Mouse (Mus musculus) lung, postnatal 4 days (tissue): ENCODE data around the gene Gm49373.
"Not testable (repeated sequence)": the region's sequence is repeated elsewhere in the genome, so short reads cannot be mapped to it uniquely, and the experiment has no call there.

Experiments used
- DNase-seq, 2 experiments: peaks; one replicate each; pipeline ENCODE4 v3.0.0; 2021

Gm49373 gene

DNA sequence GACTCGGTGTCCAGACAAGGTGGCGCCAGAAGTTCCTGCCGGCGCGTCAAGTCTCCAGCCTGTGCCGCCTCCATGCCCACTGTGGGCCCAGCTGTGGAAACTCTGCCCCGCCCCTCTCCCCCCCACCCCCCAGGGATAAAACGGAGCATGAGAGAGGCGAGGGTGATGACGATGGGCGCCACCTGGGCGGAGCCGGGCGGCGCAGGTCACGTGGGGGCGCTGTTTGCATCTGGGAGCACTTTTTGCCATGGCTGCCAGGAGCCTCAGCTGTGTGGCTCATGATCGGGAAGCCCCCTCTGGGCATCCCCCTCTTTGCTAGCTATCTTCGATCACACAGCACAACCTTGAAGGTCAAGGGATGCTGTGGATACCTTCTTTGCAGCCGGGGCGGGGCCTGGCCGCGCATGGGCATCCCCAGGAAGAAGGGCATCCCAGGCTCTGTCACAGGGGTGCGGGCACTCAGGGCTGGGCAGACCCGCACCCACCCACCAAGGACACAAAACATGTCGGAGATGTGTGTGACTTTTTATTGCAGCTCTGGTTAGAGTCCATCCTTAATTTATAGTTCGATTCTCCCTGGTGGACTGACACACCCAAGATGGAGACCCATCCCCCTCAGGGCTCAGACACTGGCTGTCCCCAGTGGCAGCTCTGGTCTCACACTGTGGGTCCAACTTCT, 5.8 kb downstream of the Gm49373 start, which contains the start of gene Zglp1:
Zglp1 (minus strand) TSS at position 88 of the 679 bp plus-strand sequence.
- no peak for DNase-seq

DNA sequence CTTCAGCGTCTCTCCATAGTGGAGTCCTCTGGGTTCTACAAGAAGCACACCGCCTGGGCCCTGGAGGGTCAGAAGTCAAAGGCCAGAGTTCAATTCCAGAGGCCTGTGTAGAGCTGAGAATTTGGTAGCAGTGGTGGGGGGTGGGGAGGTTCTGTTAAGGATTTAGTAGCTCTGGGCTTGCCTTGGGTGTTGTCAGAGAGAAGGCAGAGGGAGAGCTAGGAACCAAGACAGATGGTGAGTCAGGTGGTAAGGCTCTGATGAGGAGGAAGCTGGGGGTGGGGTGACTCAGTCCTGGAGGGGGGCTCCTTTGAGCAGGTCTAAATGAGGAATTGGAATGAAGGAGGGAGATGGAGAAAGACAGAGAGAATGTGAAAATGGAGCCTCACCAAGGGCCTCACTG, 10.0 kb downstream of the Gm49373 start:
- no peak for DNase-seq

DNA sequence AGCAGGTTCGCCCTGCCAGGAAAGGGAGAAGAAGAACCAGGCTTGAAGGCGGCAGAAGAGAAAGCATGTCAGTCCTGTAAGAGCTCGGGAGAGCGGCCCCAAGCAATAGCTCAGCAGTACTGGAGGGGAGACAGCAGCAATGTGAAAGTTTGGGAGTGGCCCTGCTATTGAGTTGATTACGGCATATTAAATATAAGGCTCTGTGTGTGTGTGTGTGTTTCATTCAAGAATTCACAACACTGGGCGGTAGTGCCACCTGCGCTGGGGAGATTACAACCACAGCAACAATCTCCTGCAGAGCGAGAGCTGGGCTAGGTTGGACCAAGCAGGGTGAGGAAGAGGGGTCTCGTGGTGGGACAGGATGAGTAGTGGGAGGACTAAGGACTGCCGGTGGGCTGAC, 21.3 kb downstream of the Gm49373 start:
- DNase-seq, result no peak

DNA sequence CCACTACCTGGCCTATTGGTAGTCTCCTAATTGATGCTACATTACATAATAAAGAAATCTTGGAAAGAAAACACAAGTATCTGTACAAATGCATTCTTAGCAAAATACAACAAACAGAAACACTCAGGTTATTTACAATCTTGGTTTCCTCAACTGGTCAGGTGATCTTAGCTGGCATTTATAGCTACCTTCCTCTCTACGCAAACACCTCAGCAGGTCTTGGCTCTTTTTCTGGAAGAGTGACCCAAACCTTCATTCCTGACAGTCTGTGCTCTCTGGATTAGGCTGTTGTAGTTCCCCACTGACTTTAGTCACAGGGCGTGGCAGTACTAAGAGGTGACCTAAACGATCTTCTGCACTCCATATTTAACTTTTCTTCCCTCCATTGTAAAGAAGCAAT, 27.7 kb downstream of the Gm49373 start:
- DNase-seq, result no peak

DNA sequence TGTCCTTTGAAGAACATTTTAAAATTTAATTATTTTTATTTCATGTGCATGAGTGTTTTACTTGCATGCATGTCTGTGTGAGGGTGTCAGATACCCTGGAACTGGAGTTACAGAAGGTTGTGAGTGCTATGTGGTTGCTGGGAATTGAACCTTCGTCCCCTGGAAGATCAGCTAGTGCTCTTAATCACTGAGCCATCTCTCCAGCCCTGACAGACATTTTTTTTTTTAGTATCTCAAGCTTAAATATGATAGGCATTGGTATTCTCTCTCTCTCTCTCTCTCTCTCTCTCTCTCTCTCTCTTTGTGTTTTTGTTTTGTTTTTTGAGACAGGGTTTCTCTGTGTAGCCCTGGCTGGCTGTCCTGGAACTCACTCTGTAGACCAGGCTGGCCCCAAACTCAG, 28.1 kb downstream of the Gm49373 start:
- not testable (repeated sequence) for DNase-seq

DNA sequence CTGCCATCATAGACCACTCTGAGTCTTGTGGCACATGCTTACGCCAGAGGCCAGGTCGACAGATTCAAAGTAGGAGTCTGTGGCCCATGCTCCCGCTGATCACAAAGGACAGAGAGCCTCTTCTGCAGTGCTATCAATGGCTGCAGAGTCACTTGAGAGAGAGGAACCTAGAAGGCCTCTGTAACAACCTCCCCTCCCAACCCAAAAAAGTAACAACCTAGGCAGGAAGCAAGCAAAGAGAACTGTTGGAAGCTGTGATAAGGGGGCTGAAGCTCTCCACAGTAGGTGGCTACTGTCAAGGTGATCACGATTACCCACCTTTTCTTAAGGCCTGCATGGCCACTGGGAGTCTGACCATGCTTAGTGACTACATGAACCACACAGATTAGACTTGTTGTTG, 29.3 kb downstream of the Gm49373 start:
- no peak for DNase-seq

DNA sequence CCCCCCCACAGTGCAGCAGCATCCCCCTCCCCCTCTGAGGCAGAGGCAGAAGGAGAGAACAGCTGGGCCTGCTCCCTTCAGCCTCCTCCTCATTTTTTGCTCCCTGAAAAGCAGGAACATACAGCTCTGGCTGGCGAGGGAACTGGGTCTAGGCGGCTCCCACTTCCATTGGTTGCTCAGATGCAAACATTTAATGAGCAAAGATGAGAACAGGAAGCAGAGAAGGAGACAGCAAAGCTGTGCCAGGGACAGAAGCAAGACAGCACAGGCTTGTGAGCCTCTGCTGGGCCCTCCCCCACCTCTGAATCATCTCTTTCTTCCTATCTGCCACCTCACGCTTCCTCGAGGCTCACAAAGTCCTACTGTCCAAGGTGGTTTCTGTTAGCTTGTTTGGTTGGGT, 31.6 kb downstream of the Gm49373 start:
- DNase-seq, result no peak

DNA sequence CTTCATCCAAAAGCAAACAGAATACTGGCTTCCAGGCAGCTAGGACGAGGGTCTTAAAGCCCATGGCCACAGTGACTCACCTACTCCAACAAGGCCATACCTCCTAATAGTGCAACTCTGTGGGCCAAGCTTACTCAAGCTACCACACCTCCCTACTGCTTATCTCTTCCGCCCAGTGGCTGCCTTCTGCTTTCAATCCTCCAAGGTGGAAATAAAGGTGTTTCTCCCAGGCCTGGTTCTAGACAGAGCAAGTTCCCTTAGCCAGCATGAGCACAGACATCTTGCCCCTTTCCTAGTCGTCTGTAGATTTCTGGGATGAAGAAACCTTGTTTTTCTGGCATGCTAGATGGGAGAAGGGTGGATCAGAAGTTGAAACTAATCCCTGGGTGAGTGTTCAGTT, 33.1 kb downstream of the Gm49373 start:
- DNase-seq, result no peak

DNA sequence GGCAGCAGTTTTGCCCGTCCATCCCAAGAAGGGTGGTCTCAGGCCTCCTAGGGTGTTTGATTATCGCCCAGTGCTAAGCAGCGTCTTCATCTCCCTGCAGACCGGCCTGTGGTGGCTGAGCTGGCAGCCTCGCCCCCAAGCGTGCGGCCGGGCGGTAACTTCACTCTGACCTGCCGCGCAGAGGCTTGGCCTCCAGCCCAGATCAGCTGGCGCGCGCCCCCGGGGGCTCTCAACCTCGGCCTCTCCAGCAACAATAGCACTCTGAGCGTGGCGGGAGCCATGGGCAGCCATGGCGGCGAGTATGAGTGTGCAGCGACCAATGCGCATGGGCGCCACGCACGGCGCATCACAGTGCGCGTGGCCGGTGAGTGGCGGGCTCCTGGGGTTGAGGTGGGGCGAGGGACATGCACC, 35.4 kb downstream of the Gm49373 start:
- peak; percentile 73 to 84 for DNase-seq

DNA sequence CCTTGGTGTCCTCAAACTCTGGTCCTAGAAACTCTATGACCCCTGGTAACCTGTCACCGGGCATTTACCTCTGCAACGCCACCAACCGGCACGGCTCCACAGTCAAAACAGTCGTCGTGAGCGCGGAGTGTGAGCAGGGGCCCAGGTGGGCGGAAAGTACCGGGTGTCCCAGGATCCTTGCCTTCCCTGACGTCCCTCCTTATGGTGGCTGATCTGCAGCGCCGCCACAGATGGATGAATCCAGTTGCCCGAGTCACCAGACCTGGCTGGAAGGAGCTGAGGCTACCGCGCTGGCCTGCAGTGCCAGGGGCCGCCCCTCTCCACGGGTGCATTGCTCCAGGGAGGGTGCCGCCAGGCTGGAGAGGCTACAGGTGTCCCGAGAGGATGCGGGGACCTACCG, 36.2 kb downstream of the Gm49373 start:
- no peak for DNase-seq

DNA sequence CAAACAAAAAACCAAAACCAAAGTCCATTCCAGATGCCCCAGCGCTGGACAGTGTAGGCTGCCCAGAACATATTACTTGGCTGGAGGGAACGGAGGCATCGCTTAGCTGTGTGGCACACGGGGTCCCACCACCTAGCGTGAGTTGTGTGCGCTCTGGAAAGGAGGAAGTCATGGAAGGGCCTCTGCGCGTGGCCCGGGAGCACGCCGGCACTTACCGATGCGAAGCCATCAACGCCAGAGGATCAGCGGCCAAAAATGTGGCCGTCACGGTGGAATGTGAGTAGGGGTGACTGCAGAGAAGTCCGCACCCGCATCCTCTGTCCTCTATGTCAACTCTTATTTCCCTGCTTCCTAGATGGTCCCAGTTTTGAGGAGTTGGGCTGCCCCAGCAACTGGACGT, 36.7 kb downstream of the Gm49373 start:
- no peak for DNase-seq

DNA sequence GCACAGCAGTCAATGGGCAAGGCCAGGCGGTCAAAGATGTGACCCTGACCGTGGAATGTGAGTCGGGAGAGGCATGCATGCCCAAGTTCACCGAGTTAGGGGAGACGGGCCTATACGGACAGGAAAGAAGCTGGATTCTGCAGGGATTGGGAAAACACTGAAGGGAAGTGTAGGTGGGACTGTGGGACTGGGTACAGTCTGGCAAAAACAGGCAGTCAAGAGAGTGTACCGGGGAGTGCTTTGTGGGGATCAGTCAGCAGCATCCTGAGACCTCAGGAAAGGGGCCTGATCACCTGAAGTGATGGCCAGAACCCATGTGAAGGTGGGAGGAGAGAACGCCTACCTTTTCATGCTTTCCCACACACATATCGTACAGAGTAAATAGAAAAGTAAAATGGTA, 37.3 kb downstream of the Gm49373 start:
- DNase-seq, result no peak

DNA sequence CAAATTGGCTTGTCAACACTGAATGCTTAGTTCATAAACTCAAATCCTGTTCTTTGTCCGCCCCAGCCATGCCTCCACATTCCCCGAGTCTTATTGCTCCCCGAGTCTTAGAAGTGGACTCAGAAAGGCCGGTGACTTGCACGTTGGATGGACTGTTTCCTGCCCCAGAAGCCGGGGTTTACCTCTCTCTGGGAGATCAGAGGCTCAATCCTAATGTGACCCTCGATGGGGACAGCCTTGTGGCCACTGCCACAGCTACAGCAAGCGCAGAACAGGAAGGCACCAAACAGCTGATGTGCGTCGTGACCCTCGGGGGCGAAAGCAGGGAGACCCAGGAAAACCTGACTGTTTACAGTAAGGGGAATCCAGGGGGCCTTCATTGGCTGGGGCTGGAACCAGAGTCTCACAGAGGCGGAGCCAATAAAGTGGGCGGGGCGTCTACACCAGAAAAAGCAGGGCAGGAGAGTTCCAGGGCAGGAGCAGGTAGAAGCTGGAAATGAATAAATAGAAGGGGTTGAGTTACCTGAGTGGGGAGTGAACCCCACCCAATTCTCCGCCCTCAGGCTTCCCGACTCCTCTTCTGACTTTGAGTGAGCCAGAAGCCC, 38.3 kb downstream of the Gm49373 start:
- no peak for DNase-seq

DNA sequence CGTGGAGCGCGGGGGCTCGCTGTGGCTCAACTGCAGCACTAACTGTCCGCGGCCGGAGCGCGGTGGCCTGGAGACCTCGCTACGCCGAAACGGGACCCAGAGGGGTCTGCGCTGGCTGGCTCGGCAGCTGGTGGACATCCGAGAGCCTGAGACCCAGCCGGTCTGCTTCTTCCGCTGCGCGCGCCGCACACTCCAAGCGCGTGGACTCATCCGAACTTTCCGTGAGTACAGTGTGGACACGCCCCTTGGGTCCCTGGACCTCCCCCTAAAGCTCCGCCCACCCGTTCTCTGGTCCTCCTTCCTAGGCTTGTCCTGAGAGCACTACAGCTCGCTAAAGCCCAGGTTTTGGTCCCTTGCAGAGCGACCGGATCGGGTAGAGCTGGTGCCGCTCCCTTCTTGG, 39.8 kb downstream of the Gm49373 start:
- peak; percentile 88 to 92 for DNase-seq

DNA sequence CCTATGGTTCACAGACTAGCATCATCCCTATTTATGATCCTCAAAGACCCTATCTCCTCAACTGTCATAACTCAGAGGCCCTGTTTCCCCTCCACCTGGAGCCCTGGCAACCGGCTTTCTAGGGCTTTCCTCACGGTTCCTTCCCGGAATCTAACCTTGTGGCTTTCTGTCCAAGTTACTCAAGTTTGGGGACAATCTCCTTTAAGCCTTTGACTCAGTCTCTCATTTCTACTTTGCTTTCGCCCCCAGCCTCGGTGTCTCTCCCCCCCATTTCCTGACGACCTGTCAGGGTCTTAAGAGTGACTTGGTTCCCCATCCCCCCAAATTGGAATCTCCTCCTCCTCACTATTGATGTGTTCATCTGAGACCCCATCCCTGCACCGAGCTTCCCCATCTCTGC, 40.4 kb downstream of the Gm49373 start:
- no peak for DNase-seq

DNA sequence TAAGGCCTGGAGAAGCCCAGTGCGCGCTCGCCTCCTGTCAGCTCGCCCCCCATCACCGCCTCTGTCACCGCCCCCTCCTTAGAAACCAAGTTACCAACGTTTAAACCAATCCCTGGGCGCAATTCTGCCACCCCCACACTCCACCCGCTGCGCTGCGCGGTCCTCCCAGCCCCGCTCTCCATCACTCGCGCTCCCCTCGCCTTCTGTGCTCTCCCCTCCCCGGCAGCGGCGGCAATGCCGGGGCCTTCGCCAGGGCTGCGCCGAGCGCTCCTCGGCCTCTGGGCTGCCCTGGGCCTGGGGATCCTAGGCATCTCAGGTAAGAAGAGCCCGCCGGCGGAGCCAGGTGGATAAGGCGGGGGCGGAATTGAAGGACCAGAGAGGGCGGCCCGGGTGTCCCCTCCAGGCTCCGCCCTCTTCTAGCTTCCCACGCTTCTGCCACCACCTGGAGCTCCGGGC, 41.0 kb downstream of the Gm49373 start, which contains the start of gene Icam5:
Icam5 (plus strand) TSS at position 178 of the 456 bp plus-strand sequence.
- no peak for DNase-seq

DNA sequence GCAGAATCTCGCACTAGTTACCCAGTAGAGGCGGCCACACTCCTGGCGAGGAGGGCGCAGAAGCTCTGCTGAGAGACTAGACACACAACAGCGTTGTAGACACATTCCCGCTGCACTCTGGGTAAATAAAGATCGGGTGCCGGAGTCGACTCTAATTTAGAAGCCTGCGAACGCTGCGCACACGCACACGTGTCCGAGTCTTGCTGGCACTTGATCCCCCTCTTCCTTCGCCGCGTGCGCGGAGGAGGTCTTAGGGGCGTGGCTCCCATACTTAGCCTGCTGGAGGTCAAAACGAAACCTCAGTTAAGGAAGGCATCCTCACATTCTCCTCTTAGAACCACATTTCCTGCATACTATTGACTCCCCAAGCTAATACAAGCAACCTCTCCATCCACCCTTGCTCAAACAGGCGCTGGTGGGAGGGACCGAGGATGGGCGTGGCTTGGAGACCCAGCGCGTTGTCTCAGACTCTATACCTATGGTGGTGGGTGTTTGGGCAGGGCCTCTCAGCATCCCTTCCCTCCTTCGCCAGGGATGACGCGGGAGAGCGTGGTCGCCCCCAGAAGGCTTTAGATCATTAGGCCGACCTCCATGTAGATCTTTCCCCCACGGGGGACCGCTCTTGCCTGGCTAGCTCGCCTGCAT, 41.5 kb downstream of the Gm49373 start:
- DNase-seq, result peak; percentile 75 to 79

DNA sequence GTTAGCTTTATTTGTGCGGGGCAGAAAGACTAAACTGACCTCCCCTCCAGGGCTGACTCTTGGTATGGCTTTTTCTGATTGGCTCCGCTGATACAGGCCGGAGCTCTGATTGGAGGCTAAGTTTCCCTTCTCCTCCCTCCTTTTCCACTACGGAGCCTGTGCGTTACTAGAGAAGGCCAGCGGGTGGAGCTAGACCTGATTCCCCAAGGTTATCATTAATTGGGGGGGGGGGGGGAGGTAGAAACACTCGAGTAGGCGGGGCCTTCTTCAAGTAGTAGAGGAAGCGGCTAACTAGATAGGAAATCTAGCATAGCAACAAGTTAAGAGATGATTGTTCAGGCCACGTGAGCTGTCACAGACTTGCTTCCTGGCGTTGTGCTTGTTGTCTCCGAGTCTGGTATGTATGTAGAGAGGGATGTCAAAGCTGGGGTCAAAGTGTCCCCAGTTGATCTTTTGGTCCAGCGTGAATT, 42.1 kb downstream of the Gm49373 start:
- DNase-seq, result peak; percentile 91 to 92

DNA sequence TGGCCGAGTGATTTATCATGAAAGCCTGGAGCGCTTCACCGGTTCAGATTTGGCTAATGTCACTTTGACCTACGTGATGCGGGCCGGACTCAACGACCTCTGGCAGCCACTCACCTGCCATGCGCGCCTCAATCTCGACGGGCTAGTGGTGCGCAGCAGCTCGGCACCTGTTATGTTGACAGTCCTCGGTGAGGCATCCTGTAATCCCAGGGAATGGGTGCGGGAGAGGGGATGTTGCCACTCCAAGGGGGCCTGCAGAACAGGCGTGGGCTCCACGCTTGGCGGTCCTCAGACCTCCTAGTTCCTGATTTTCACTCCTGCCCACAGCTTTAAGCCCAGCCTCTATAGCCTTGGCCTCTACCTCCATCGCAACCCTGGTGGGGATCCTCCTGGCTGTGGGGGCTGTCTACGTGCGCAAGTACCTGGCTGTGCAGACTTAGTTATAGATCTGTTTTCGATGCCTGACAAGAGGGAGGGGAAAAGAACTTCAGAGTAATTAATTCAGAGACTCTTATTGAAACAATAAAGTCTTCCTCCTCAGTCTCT, 42.8 kb downstream of the Gm49373 start:
- DNase-seq, result peak in 1 of 2 experiments; percentile 32

DNA sequence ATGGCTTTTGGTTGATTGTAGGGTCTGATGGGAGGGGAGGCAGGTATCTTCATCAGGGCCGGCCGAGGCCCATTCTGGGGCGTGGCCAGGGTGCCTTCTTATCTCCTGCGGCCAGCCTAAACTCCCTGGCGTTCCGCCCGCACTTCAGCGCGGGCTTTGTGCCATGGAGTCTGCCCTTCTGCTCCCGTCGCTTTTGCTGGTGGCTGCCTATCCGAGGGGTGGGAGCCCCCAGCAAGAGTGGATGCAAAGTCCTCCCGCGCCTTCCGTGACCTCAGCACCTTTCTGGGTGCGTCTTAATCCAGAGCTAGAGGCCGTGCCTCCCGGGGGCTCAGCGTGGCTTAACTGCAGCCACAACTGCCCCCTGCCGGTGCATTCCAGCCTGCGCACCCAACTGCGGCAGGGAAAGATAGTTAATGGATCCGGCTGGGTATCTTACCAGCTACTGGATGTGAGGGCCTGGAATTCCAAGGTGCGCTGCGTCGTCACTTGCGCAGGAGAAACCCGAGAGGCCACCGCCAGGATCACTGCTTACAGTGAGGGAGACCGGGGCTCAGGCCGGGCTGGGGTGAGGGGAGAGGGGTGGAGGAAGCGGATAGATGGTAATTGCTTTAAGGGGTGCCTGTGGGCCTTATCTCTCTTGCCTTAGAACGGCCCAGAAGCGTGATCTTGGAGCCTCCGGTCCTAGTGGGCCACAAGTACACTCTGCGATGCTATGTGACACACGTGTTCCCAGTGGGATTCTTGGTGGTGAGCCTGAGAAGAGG, 43.4 kb downstream of the Gm49373 start, which contains the start of gene Icam4:
Icam4 (plus strand) TSS at position 83 of the 764 bp plus-strand sequence.
- DNase-seq, result peak; percentile 87 to 90

DNA sequence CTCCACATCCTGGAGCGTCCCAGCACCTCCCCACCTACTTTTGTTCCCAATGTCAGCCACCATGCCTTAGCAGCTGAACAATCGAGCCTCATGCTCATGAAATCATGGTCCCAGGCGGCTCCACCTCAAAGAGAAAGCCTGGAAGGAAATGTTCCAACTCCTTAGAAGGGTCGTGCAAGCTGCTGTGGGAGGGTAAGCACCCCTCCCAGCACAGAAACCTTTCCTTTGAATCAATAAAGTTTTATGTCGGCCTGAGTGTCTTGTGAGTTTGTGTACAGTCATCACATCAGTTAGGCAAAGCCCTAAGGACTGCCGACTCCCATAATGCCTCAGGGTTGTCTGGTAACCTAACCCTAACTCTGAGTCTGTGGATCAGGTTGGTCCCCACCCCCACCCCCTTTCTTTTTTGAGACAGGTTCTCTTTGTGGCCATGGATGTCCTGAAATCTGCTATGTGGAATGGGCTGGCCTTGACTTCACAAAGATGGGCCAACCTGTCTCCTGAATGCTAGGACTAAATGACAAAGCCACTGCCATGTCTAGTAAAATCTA, 44.3 kb downstream of the Gm49373 start:
- no peak for DNase-seq

DNA sequence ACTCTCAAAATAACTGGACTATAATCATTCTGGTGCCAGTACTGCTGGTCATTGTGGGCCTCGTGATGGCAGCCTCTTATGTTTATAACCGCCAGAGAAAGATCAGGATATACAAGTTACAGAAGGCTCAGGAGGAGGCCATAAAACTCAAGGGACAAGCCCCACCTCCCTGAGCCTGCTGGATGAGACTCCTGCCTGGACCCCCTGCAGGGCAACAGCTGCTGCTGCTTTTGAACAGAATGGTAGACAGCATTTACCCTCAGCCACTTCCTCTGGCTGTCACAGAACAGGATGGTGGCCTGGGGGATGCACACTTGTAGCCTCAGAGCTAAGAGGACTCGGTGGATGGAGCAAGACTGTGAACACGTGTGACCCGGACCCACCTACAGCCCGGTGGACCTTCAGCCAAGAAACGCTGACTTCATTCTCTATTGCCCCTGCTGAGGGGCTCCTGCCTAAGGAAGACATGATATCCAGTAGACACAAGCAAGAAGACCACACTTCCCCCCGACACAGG, 45.1 kb downstream of the Gm49373 start:
- no peak for DNase-seq
